ENCODE assay signal across 8 mouse cellular contexts in genomic region chr1:171379935-171380599, GRCm38 (mm10). TPM values are rescaled to one million over a fixed set of nuclear protein-coding genes. Genes with fewer than 3 reads are reported as not detected.
DNase-seq lines count a peak whose midpoint lies in the region; ATAC-seq lines count a peak whose summit lies in the region.

No protein-coding gene starts in this region.

- peak overlapping the region; percentile 39 for H3K4me3 ChIP-seq in hindbrain, embryonic 15.5 days

- peak; percentile 72 for DNase-seq in WW6 (ENCODE audit: low read depth, low spot score)
- peak; percentile 75 to 85 for DNase-seq in cerebellum, postnatal 25 days
- peak; percentile 80 for DNase-seq in gastrocnemius, adult 18-20 months (ENCODE audit: low spot score)
- DNase-seq in left cerebral cortex, adult 11 months (ENCODE audit: low spot score), result peak; percentile 63
- DNase-seq in lung, postnatal 36 days, result peak; percentile 91
- DNase-seq in retina, embryonic 14.5 days (ENCODE audit: low spot score), result peak; percentile 83
- DNase-seq in thymus, postnatal 25 days, result peak; percentile 77

- H3K9ac ChIP-seq in hindbrain, embryonic 15.5 days, result peak overlapping the region; percentile 45

- WGBS in hindbrain, embryonic 15.5 days, result 3% methylated on average over 31 of the region's 31 CpGs

- H3K9me3 ChIP-seq in hindbrain, embryonic 15.5 days, result no peaks in the 10 kb centered on the region

- 0 out of 2 replicates have a peak, but pooled peaks cover 5% of the 10 kb centered on the region for H3K27me3 ChIP-seq in hindbrain, embryonic 15.5 days

- peaks cover 10% of the 10 kb centered on the region for H3K4me1 ChIP-seq in hindbrain, embryonic 15.5 days (replicated peaks)

- H3K27ac ChIP-seq in hindbrain, embryonic 15.5 days (replicated peaks), result peak overlapping the region; percentile 67

- H3K4me2 ChIP-seq in hindbrain, embryonic 15.5 days, result peak overlapping the region; percentile 65

- H3K36me3 ChIP-seq in hindbrain, embryonic 15.5 days, result no peaks in the 10 kb centered on the region

- ATAC-seq in hindbrain, embryonic 15.5 days (ENCODE audit: low FRiP score, low read depth), result peak; percentile 83

RNA-seq across cellular contexts. Expression of gene Arhgap30, which starts 8.7 kb away (rescaled TPM):
- under 1 TPM; 0.53 to 0.90 TPM for total RNA-seq in gastrocnemius, adult 18-20 months (2021)
- polyA plus RNA-seq in hindbrain, embryonic 15.5 days (2015; fragmentation: Nextera tagmentation; extraction: Ambion mirVana), result 0.60 and 0.87 TPM in 2 replicates

RNA-seq across cellular contexts. Expression of gene Nectin4, which starts 10.2 kb away (rescaled TPM):
- not detected for total RNA-seq in gastrocnemius, adult 18-20 months (2021)
- polyA plus RNA-seq in hindbrain, embryonic 15.5 days (2015; fragmentation: Nextera tagmentation; extraction: Ambion mirVana), result 3.1 and 3.5 TPM in 2 replicates

RNA-seq across cellular contexts. Expression of gene Klhdc9, which starts 19.5 kb away (rescaled TPM):
- total RNA-seq in gastrocnemius, adult 18-20 months (2021), result not detected
- 2.5 and 3.3 TPM in 2 replicates for polyA plus RNA-seq in hindbrain, embryonic 15.5 days (2015; fragmentation: Nextera tagmentation; extraction: Ambion mirVana)

RNA-seq across cellular contexts. Expression of gene Usf1, which starts 31.0 kb away (rescaled TPM):
- total RNA-seq in gastrocnemius, adult 18-20 months (2021), result 10 to 100 TPM; 24.7 to 26.1 TPM
- 168 and 172 TPM in 2 replicates for polyA plus RNA-seq in hindbrain, embryonic 15.5 days (2015; fragmentation: Nextera tagmentation; extraction: Ambion mirVana)

RNA-seq across cellular contexts. Expression of gene Pfdn2, which starts 34.6 kb away (rescaled TPM):
- total RNA-seq in gastrocnemius, adult 18-20 months (2021), result 100 to 1,000 TPM; 110 to 128 TPM
- 139 and 153 TPM in 2 replicates for polyA plus RNA-seq in hindbrain, embryonic 15.5 days (2015; fragmentation: Nextera tagmentation; extraction: Ambion mirVana)

Comparison
In these comparisons a context has a peak if more than half of its experiments do, and no peak if none do; other contexts are left out.
1. Peak in every context shown above with its lines: DNase-seq, ATAC-seq, H3K4me3 ChIP-seq and H3K27ac ChIP-seq.